Mouse (Mus musculus) embryonic stem cell, embryonic (primary cell): ENCODE measurements at regions not wholly inside any gene's neighbourhood (a gene's known extent, or its start where the extent isn't known, plus 50 kb on each side); places are given as distances from the start of the nearest gene placed in this dataset.

Source experiments
- CTCF ChIA-PET, 4 experiments: fragments of 300-600 bp in 2 of 4; fragments of 350-600 bp in 2 of 4; sonication (Branson Sonifier 250); formaldehyde crosslinking; loops; one replicate each; lab custom pipeline; 2022; ENCODE audit warnings: inconsistent platforms in 2 of 4; lab: Charles Lee
- POLR2A ChIA-PET, 4 experiments: fragments of 300-600 bp in 2 of 4; fragments of 350-600 bp in 2 of 4; sonication (Branson Sonifier 250); formaldehyde crosslinking; loops; one replicate each; lab custom pipeline; 2022; ENCODE audit warnings: antibody characterized with exemption in 4 of 4, inconsistent platforms in 1 of 4; lab: Charles Lee

DNA sequence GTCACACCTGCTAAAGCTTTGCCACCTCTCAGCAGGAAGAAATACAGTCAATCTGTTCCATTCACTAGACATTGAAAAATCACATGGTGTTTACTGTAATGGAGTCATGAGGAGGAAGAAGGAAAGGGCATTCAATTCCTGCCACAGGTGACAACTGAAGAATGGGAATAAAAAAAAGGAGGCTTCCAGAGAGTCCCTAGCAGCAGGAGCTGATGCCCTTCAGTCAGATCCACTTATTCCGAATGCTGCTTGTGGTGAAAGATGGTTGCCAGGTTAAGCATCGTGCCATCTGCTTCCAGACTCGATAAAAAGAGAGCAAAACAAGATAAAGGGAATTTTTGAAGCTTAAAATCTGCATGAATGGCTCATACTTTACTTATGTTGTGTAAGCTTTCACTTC, 385.0 kb upstream of the Mctp2 start:
- ChIA-PET CTCF (interaction anchor here in 1 of 4 experiments (0.6 kb wide), 1 partner anchor 398 kb away, joined by 7 read pairs; no protein-coding TSS in a partner anchor), POLR2A (no interaction called here)

DNA sequence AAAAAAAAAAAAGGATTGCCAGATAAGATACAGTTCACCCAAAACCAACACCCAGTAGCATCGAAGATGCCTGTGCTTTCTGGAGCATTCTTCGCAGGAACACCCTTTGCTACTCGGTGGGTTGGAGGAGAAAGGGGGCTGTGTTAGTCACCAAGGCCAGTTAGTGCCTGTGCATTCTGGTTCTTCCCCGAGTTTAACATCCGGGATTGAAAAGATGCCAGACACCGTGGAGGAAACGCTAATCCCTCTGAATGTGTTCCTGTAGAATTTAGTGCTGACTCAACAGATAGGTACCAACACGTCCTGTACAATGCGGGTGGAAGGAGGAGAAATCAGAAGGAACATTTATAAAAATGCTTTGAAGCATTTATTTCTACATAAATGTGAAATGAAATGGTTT, 385.5 kb upstream of the Mctp2 start:
- CTCF ChIA-PET = interaction anchor here in 1 of 4 experiments (0.6 kb wide), 1 partner anchor 398 kb away, joined by 7 read pairs; no protein-coding TSS in a partner anchor
- POLR2A ChIA-PET = no interaction called here

DNA sequence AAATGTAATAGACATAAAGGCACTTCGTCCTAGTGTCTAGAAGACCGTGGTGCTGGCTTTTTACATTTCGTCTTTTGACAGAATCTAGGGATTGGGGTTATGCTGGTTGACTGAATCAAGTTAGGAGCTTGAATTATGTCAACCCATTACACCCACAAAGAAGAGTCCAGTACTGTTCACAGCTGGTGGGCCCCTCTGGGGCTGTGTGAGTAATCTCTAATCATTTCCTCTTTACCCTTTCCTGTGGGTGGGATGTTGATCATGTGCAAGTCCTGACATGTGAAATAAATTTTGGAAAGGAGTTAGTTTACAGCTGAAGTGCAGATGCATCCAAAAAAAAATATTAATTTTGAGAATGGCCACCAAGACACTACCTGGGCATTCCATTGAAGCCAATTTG, 390.3 kb upstream of the Mctp2 start:
- POLR2A ChIA-PET = no interaction called here
- CTCF ChIA-PET = no interaction called here

DNA sequence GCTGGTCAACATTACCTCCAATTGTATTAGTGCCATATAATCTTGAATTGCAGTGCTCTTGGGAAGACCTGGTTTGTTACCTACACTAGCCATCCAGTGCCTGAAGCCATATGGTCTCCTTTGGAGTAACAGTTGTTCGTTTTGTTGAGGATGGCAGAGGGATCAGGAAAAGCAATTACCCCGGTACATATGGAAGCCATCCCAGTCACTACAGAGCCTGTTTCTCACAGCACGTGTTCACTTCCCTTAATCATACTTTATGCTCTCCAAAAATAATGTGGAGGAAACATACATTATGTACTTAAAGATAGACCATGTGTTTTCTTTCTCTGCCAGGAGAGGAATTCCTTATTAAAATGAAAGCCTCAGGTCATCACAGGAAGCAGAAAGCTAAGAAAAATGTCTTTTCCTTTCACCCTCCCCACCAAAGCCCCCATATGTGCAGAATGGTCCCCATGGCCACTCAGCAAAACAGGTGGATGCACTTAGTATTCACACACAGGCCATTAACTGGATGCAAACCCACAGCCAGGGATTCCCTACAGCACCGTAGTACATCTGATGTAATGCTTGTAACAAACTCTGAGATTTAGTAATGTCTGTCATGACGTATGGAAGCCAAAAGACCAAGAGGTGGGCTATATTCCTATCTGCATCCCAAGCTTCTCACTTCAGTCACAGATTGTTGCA, 397.4 kb upstream of the Mctp2 start:
- ChIA-PET POLR2A (no interaction called here), CTCF (no interaction called here)

DNA sequence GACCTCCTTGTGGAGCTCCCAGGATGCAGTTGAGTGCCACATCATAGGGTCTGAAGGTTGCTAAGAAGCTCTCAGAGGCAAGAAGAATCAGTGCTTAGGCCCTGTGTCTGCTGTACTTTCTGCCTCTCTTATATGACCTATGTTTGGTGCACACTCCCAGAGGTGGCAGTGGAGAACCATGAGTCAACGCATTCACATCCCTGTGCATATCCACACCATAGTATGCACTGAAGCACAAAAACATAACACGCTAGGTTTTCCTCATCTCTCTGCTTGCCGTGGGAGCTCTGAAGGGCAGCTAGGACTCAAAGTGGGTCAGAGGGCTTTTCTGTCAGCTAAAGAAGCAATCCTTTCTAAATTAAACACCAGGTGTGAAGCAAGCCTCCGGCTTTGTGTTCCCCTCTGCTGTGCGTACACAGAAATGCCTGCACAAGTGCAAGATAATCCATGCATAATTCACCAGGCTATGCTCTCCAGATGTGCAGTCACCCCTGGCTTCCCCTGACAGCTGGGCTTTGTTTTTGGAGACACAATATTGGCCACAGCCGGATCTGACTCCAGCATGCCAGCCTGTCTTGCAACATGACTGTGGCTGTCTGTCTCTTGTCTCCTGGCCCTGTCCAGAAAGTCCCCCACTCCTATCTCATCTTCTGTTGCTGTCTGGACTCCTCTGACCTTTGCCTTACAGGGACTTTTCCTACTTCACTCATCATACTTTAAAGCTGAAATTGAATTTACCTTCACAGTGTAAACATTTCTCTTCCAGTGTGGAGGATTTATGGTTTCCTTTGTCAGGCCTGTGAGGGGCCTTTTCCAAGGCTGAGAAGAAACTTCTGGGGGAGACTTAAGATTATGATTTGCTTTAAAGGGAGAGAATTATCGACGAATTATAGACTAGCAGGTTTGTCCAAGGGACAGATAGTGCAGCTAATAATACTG, 405.1 kb upstream of the Mctp2 start:
- ChIA-PET POLR2A (interaction anchor here in 1 of 4 experiments (0.6 kb wide), 1 partner anchor 1463 kb away, joined by 10 read pairs; no protein-coding TSS in a partner anchor), CTCF (interaction anchor here in 1 of 4 experiments (0.6 to 1.1 kb wide), 2 partner anchors 58 to 642 kb away, joined by 3 read pairs; no protein-coding TSS in a partner anchor)

DNA sequence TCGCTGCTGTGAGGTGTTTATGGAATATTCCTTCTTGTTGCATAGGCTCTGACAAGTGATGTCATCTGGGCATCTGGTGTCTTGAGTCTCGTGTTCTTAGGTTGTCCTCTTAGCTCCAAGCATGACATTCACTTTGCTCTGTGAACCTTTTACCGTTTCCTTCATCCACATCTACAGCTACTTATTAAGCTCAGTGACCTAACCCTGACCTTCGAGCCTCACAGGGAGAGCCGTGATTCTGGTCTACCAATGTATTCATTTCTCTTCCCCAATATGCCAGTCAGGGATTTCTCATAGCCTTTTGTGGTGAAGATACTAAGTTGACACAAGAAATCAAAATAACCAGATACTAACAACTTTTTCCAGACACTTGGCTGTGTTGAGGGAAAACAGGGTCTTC, 409.0 kb upstream of the Mctp2 start:
- POLR2A ChIA-PET = interaction anchor here in 1 of 4 experiments (1.4 kb wide), 1 partner anchor 709 kb away, joined by 3 read pairs; no protein-coding TSS in a partner anchor

DNA sequence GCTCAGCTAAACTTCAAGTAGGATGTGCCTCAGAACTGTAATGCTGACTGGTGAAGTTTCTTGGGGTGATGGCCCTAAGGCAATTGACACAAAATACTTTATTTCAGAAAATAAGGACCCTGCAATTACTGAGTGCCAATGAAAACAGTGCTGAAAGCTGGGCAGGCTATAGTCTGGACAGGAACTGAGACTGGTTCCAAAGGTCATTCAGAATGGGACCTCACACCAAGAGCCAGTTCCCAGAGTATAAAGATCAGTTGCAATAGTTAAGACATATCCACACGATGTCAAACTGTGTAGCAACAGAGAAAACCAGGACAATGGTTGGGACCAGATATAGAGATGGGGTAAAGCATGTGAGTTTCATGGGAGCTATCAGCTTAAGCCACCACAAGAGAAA, 409.6 kb upstream of the Mctp2 start:
- CTCF ChIA-PET = no interaction called here
- POLR2A ChIA-PET = no interaction called here

More for the DNA sequence above, 409.0 kb upstream of the Mctp2 start:
- CTCF ChIA-PET = no interaction called here

DNA sequence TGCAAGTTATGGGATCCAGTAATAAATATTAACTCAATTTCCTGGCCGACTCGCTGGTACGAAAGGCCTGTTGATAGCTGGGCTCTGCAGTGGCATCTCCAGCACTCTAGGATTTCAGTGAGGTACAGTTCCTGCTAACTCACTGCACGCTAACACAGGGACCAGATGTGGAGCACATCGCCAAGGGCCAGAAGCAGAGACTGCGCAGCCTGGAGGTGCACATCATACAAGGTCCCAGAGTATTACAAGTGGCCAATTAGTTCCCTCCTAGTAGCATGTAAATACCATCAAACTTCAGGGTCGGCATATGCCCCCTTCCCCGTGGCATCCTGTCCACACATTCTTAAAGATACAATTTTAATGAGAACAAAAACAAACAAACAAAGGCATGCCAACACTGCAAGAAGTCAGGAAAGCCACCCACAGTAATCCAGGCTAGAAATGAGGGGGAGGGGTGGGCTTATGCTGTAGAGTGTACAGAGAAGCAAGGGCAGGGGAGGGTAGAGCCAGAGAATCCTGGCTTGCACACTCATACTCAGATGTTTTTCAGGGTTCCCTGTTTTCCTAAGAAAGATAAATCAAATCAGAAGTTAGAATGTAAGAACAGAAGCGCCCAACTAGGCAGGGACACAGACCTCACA, 419.9 kb upstream of the Mctp2 start:
- ChIA-PET CTCF (interaction anchor here in 1 of 4 experiments (0.6 kb wide), 1 partner anchor 1977 kb away, joined by 4 read pairs; no protein-coding TSS in a partner anchor), POLR2A (interaction anchor here in 1 of 4 experiments (0.7 kb wide), 1 partner anchor 90 kb away, joined by 3 read pairs; no protein-coding TSS in a partner anchor)

DNA sequence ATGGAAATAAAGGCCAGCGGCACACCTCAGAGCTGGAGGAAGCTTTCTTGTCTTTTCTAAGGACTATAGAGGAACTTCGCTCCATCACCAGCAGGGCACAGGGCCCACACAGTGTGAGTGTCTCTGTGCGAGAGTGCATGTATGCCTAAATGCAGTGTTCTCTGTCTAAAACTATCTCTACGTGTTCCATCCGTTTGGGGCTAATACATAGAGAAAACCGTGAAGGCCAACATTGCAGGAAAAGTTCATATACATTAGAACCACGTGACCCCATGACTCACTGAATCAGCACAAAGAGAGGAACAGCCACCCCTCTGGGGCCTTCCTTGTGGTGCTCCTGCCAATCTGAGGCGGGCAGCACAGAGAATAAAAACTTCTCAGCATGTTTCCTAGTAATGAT, 431.4 kb upstream of the Mctp2 start:
- CTCF ChIA-PET = no interaction called here
- POLR2A ChIA-PET = interaction anchor here in 1 of 4 experiments (0.6 kb wide), 1 partner anchor 647 kb away, joined by 3 read pairs; no protein-coding TSS in a partner anchor

DNA sequence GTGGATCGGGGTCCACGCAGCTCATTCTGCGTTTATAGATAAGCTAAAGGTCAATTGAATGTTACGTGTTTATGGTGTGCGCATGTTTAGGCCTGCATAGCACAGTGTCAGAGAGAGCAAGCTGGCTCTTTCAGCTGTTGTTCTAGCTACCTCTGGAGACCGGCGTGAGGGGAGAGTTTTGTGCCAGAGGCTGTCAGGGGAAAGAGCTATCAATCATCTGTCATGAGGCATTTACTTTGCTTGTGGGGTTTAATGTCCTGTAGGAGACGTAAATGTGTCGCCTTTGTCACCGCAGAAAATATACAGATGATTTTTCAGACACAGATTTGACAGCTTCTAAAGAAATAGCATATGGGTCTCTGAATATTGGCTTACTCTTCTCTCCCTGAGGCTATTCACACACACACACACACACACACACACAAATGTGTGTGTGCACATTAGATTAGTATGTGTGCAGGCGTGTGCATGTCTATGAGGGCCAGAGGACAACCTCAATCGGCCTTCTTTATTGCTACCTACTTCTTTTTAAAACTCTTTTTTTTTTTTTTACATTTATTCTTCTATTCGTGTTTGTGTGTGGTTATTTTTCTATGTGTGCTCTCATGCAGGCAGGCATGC, 432.0 kb upstream of the Mctp2 start:
- ChIA-PET POLR2A (no interaction called here), CTCF (no interaction called here)

DNA sequence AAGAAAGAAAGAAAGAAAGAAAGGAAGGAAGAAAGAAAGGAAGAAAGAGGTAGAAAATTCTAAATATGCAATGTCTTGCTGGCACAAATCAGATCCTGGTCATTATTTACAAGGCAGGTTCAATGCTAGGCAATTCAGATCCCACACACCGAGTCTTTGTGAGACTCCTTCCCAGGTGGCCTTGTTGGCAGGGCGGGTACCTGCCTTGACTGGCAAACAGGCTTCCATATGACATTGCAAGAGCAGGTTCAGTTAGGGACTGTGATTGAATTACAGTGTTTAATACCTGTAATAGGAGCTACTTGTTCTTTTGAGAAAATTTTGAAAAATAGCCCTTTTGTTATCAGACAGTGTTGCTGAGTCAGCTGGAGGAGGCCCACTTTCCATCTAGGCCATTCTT, 436.0 kb upstream of the Mctp2 start:
- ChIA-PET CTCF (interaction anchor here in 1 of 4 experiments (0.7 kb wide), 1 partner anchor 15 kb away, joined by 5 read pairs; no protein-coding TSS in a partner anchor), POLR2A (interaction anchor here in 1 of 4 experiments (0.5 kb wide), 1 partner anchor 682 kb away, joined by 3 read pairs; no protein-coding TSS in a partner anchor)

DNA sequence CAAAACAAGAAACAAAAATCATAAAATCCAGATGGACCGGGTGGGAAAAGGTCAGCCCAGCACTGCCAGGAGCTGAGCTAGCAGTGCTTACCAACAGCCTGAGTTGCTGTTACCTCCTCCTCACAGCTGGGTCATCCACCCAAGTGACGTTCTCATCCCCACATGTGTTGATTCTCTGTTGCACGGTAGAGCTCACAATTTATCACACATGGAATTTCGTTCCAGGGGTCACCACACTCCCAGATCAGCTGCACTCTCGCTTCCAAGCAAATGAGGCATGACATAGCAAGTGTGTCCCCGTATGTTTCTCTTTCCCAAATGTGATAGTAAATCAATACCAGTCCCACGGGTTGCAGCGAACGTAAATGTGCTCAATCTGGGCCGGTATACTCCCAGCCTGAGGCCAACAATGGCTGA, 445.1 kb upstream of the Mctp2 start:
- CTCF ChIA-PET = no interaction called here
- POLR2A ChIA-PET = interaction anchor here in 1 of 4 experiments (1.3 kb wide), 1 partner anchor 17 kb away, joined by 4 read pairs; no protein-coding TSS in a partner anchor

DNA sequence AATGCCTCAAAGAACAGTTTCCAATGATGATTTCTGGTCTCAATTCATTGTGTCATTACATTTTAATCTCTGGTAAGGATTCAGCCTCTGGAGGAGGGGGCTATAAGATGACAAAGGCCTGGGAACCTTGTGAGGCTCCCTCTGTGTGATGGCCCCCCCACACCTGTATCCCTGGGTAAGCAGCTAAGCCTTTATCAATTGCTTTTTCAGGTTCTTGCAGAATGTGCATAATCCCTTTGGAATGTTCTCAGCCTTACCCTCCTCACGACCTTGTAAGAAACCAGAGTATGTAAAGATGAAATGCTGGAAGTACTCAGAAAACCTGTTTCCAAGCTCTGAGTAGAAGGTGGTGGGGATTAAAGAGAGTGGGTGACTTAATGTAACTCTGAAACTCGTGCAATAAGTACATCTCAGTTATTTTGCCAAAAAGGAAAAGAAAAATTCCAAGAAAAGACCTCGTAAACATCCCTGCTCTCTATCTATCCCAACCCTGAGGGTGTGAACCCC, 446.7 kb upstream of the Mctp2 start:
- CTCF ChIA-PET = no interaction called here
- POLR2A ChIA-PET = no interaction called here

DNA sequence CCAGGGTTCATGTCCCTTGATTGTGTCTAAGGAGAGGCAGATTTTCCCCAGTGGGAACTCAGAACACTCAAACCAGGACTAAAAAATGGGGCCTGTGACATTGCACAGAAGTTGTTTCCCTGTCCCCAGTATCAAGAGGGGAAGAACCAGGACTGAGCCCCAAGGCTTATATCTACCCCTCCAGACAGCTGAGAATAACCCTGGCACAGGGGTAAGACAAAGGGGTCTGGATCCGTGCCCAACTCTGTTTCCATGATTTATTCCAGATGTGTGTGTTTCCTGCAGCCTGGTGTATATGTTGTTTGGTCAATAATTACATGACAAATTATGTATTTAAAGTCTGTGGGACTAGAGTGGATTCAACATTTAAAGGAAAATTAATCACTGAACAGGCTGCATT, 456.3 kb upstream of the Mctp2 start:
- ChIA-PET POLR2A (no interaction called here), CTCF (no interaction called here)

DNA sequence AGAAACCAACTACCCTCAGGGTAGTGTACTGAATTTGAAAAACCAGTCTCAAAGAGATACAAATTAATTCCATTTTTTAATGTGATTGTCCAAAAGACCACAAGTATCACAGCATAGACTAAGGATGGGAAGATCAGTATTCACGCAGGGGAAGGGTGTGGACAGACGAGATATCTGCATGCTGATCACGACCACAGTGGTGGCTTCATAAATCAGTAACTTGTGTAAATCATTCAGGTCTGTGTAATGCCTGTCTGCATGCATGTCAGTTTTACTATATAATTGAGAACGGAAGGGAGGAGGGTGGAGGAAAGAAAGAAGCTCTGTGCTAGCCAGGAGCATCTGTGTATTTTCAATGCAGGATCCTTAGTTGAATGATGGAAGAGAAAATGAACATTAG, 462.3 kb upstream of the Mctp2 start:
- ChIA-PET CTCF (interaction anchor here in 1 of 4 experiments (1.0 kb wide), 1 partner anchor 58 kb away, joined by 3 read pairs; no protein-coding TSS in a partner anchor), POLR2A (no interaction called here)

DNA sequence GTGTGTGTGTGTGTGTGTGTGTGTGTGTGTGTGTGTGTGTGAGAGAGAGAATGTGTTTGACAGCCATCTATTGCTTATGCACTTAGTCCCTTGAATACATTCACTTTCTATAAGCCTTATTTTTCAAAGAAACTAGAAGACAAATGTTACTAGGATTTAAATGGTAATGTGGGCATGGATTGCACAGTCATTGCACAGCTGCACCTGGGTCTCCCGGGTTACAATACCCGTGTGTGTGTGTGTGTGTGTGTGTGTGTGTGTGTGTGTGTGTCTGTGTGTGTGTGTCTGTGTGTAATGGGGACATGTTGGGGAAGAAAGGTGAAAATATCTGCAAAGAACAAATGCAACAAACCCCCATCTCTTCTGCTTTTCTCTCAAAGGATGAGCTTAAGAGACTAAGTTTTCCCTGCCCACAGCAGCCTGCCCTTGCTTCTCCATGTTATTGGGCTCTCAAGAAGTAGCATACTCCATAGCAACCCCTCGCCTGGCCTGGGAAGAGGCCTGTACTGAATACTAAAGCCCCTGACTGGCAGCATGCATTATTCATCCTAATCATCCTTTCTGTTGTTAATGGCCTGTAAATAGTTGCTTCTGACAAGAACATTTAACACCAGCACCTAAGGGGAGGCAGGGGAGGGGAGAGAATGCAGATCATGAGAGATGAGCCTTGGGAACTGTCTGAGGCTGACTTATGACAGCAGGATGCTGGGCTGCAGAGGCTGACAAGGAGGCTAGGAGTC, 467.8 kb upstream of the Mctp2 start:
- ChIA-PET CTCF (interaction anchor here in 1 of 4 experiments (0.6 kb wide), 1 partner anchor 383 kb away, joined by 3 read pairs; no protein-coding TSS in a partner anchor), POLR2A (interaction anchor here in 1 of 4 experiments (0.7 kb wide), 1 partner anchor 9 kb away, joined by 4 read pairs; no protein-coding TSS in a partner anchor)

DNA sequence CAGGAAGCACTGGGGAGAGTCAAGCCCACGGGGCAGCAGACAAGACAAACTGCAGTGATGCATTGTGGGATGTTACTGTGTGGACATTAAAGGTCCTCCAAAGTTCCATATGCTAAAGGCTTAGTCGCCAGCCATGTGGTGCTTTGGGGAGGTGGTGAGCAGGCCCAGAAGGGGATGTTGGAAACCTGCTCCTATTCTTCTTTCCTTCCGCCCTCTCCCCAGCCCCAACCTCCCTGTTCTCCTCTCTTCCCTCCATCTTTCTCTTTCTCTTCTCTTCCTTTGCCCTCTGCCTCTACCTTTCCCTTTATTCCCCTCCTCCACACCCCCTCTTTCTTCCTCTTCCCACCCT, 468.3 kb upstream of the Mctp2 start:
- POLR2A ChIA-PET = no interaction called here
- CTCF ChIA-PET = no interaction called here
